Mouse (Mus musculus): ENCODE results near the gene Upk3bl.

GRCm38 (mm10) chr5:136098536-136098935, 44.2 kb downstream of the Upk3bl start:
- no peak for TF ChIP-seq POLR2AphosphoS2 (IDR thresholded peaks at IDR 0.05; ENCODE audit: insufficient read length, low read depth)
- TF ChIP-seq USF1 (IDR thresholded peaks at IDR 0.05; ENCODE audit: low read depth), result no peak
- TF ChIP-seq E2F4 (IDR thresholded peaks at IDR 0.05; ENCODE audit: insufficient read depth), result no peak
- no peak for TF ChIP-seq POLR2A (IDR thresholded peaks at IDR 0.05; ENCODE audit: insufficient read length, low read depth)
- TF ChIP-seq TCF12 (IDR thresholded peaks at IDR 0.05; ENCODE audit: insufficient read depth, poor library complexity, severe bottlenecking), result no peak
- TF ChIP-seq MAX (IDR thresholded peaks at IDR 0.05; ENCODE audit: low read depth), result no peak
- no peak for TF ChIP-seq MYOD1 (IDR thresholded peaks at IDR 0.05; ENCODE audit: control insufficient read depth in 1 of 3, insufficient read length in 2 of 3, low read depth in 2 of 3)
- TF ChIP-seq MYOG (IDR thresholded peaks at IDR 0.05; ENCODE audit: control insufficient read depth in 1 of 3, insufficient read depth in 1 of 3, insufficient read length in 2 of 3, low read depth in 2 of 3), result no peak
- no peak for TF ChIP-seq CEBPB (IDR thresholded peaks at IDR 0.05; ENCODE audit: insufficient read depth, poor library complexity, severe bottlenecking)
- no peak for TF ChIP-seq SRF (IDR thresholded peaks at IDR 0.05; ENCODE audit: control insufficient read depth, insufficient read length, low read depth)
- no peak for TF ChIP-seq REST (IDR thresholded peaks at IDR 0.05; ENCODE audit: insufficient read depth, insufficient read length)
- TF ChIP-seq TCF3 (IDR thresholded peaks at IDR 0.05; ENCODE audit: insufficient read length, low read depth), result no peak
